Mouse (Mus musculus) CD4-positive, CD25-positive, alpha-beta regulatory T cell, adult 4 months (primary cell): ENCODE results near the gene Tle2. TPM values are rescaled to one million over a fixed set of nuclear protein-coding genes. Genes with fewer than 3 reads are reported as not detected.
A peak's percentile ranks its signal among the peaks of the same experiment; 100 is the strongest.

Source experiments
- ATAC-seq: one replicate; pipeline ENCODE4 v1.8.0; 2017
- polyA plus RNA-seq, 2 experiments: library from polyadenylated mRNA; unstranded; fragments of 100-300 nt; shearing (Covaris generic); gene quantifications; one replicate each; pipeline ENCODE4 v1.2.1; 2017

The Tle2 gene
- polyA plus RNA-seq, 2 experiments from 2014 or later, result 0.78 TPM; not detected in 1

GRCm38 (mm10) chr10:81605974-81606751, 31.8 kb downstream of the Tle2 start, which contains the start of gene BC025920:
Gene BC025920, plus strand, starts transcription at chr10:81606270.
- peak; percentile 84 for ATAC-seq

- no peak for ATAC-seq
Measured at GRCm38 (mm10) chr10:81608308-81608707, 33.9 kb downstream of the Tle2 start.

- ATAC-seq, result no peak
Measured at GRCm38 (mm10) chr10:81612779-81613178, 38.4 kb downstream of the Tle2 start.

GRCm38 (mm10) chr10:81615486-81615885, 41.1 kb downstream of the Tle2 start:
- ATAC-seq, result no peak

GRCm38 (mm10) chr10:81619976-81620375, 45.6 kb downstream of the Tle2 start:
- ATAC-seq, result no peak

- ATAC-seq, result no peak
Measured at GRCm38 (mm10) chr10:81620786-81621185, 46.4 kb downstream of the Tle2 start.

GRCm38 (mm10) chr10:81623441-81623840, 49.1 kb downstream of the Tle2 start:
- ATAC-seq, result no peak

- ATAC-seq, result no peak
Measured at GRCm38 (mm10) chr10:81626101-81626993, 52.0 kb downstream of the Tle2 start.

DNA sequence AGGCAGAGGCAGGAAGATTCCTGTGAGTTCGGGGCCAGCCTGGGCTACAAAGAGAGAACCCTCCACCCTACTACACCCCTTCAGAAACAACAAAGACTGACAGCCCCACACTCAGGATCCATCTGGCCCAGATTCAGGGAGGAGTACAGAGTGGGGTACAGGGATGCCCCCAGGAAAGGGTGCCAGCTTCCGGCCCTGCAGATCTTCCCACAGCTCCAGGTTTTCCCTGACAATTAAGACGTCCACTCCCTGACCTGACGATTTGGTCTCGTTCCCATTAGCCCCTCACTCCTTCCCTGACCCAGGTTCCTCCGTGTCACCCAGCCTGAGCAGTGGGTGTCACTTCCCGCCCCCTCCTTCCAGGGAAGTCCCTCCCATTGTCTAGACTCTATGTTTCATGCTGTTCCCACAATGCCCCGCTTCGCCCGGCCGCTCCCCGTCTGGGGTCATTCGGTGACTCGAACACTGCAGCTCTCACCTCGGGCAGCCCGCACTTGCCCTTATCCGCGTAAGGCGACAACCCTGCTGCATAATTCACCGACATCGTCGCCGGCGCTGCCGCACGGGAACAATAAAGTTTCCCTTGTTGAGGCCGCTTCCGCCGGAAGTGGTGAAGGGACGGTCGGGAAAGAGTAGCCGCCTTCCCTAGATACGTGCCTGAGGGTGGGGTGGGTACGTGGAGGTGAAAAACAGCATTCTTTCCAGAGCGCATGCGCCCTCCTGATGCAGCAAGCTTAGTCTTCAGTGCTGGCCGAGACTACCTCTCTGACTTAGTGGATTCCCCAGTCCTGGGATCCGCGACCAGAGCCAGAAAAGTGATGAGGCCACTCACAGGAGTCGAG, 52.9 kb downstream of the Tle2 start, which contains the start of gene Sirt6:
TSS of gene Sirt6 (minus strand) at position 804 of the 842 bp plus-strand sequence.
- ATAC-seq, result peak; percentile 95

DNA sequence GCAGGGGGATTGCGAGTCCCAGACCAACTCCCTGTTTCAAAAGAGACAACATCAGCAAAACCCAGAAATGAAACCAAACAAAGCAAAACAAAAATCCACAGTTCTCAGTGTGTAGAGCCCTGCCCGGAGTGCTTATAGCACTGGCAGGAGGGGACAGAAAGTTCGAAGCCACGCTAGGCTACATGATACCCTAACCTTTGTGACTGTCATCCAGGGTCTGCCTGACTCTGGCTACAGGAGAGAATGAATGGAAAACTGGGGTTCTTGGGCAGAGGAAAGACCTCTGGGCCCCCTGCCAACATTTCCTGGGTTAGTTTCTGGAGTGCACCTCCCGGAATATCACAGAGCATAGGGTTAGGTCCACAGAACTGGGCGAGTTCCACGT, 53.5 kb downstream of the Tle2 start:
- peak; percentile 54 for ATAC-seq

- no peak for ATAC-seq
Measured at GRCm38 (mm10) chr10:81628390-81628789, 54.0 kb downstream of the Tle2 start, which contains the start of gene Ankrd24. Gene Ankrd24, plus strand, starts transcription at chr10:81628540.

GRCm38 (mm10) chr10:81633253-81634099, 59.1 kb downstream of the Tle2 start:
- peak; percentile 98 for ATAC-seq

- ATAC-seq, result no peak
Measured at GRCm38 (mm10) chr10:81636338-81636737, 62.0 kb downstream of the Tle2 start.

GRCm38 (mm10) chr10:81638101-81638500, 63.7 kb downstream of the Tle2 start:
- no peak for ATAC-seq

Other genes with a start within 250 kb of the Tle2 start
- 10 to 100 TPM; 19.3 to 22.0 TPM for gene Tbxa2r, start 245.8 kb upstream of the Tle2 start, polyA plus RNA-seq
- gene Gipc3, start 231.3 kb upstream of the Tle2 start, polyA plus RNA-seq, result under 1 TPM; 0.15 to 0.28 TPM
- 10 to 100 TPM; 14.4 to 17.3 TPM for gene Hmg20b, start 224.1 kb upstream of the Tle2 start, polyA plus RNA-seq
- 1 to 10 TPM; 1.3 to 1.5 TPM for gene Mfsd12, start 217.1 kb upstream of the Tle2 start, polyA plus RNA-seq
- 1 to 10 TPM in 1 of 2 experiments, under 1 TPM in 1; 0.34 to 2.0 TPM for gene 4930404N11Rik, start 208.7 kb upstream of the Tle2 start, polyA plus RNA-seq
- 10 to 100 TPM; 12.3 to 16.4 TPM for gene Fzr1, start 196.0 kb upstream of the Tle2 start, polyA plus RNA-seq
- gene Dohh, start 190.1 kb upstream of the Tle2 start, polyA plus RNA-seq, result 10 to 100 TPM in 1 of 2 experiments, 1 to 10 TPM in 1; 9.4 to 13.9 TPM
- gene Gm48551, start 190.1 kb upstream of the Tle2 start, polyA plus RNA-seq, result 1 to 10 TPM; 2.2 to 3.7 TPM
- 1 to 10 TPM in 1 of 2 experiments, under 1 TPM in 1; 0.71 to 2.3 TPM for gene Gm48552, start 185.6 kb upstream of the Tle2 start, polyA plus RNA-seq
- 10 to 100 TPM in 1 of 2 experiments, 1 to 10 TPM in 1; 9.0 to 10.8 TPM for gene Smim24, start 181.5 kb upstream of the Tle2 start, polyA plus RNA-seq
- gene Nfic, start 118.9 kb upstream of the Tle2 start, polyA plus RNA-seq, result 10 to 100 TPM; 14.2 to 19.2 TPM
- 1 to 10 TPM in 1 of 2 experiments, under 1 TPM in 1; 0.53 to 1.1 TPM for gene Celf5, start 91.9 kb upstream of the Tle2 start, polyA plus RNA-seq
- 10 to 100 TPM; 41.9 to 63.2 TPM for gene Ncln, start 78.2 kb upstream of the Tle2 start, polyA plus RNA-seq
- 10 to 100 TPM; 53.2 to 76.8 TPM for gene S1pr4, start 74.4 kb upstream of the Tle2 start, polyA plus RNA-seq
- gene Gna15, start 50.3 kb upstream of the Tle2 start, polyA plus RNA-seq, result 10 to 100 TPM; 28.5 to 31.9 TPM
- gene Gna11, start 29.4 kb upstream of the Tle2 start, polyA plus RNA-seq, result 10 to 100 TPM; 28.5 to 42.5 TPM
- gene Aes, start 15.1 kb upstream of the Tle2 start, polyA plus RNA-seq, result 100 to 1,000 TPM; 103 to 139 TPM
- gene Tle6, start 26.5 kb downstream of the Tle2 start, polyA plus RNA-seq, result 1 to 10 TPM in 1 of 2 experiments, not detected in 1; 2.8 TPM
- 1 to 10 TPM; 3.6 to 3.8 TPM for gene BC025920, start 31.7 kb downstream of the Tle2 start, polyA plus RNA-seq
- 10 to 100 TPM; 24.1 to 26.8 TPM for gene Sirt6, start 53.2 kb downstream of the Tle2 start, polyA plus RNA-seq
- 1 to 10 TPM; 1.2 to 3.8 TPM for gene Ankrd24, start 54.0 kb downstream of the Tle2 start, polyA plus RNA-seq
- 1 to 10 TPM; 7.1 to 7.5 TPM for gene Gm10778, start 74.5 kb downstream of the Tle2 start, polyA plus RNA-seq
- gene Zfp433, start 130.3 kb downstream of the Tle2 start, polyA plus RNA-seq, result 10 to 100 TPM; 18.0 to 19.1 TPM
- gene Gm3055, start 196.6 kb downstream of the Tle2 start, polyA plus RNA-seq, result 1 to 10 TPM; 8.6 to 9.7 TPM
- 1 to 10 TPM; 4.5 to 5.6 TPM for gene Gm4767, start 237.6 kb downstream of the Tle2 start, polyA plus RNA-seq